Mouse (Mus musculus): ENCODE results near the gene Rmi2. TPM values are rescaled to one million over a fixed set of nuclear protein-coding genes. Genes with fewer than 3 reads are reported as not detected.
"Not testable (repeated sequence)": the region's sequence is repeated elsewhere in the genome, so short reads cannot be mapped to it uniquely, and the experiment has no call there.

Rmi2 gene
- polyA plus RNA-seq, 1 experiment: 4.8 TPM

DNA sequence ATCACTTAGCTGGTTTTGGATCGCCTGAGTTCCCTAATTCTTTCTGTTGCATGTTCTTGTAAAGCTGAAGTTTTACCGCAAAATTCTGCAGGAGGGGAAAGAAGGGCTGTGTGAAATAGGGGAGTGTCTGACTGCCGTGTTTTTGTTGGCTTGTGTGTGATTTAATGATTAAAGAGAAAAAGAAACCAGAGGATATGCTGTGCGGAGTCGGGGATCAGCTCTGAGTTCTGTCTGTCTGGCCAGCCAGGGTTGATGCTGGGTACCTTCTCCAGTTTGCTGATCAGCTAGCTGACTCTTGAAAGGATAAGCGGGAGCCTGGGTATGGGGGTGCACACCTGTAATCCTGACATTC is 9.4 kb downstream of the Rmi2 start:
- H3K4me3 ChIP-seq (replicated peaks; ENCODE audit: control insufficient read depth, low read depth, low read length): no peak overlapping the region
- TF ChIP-seq CTCF (IDR thresholded peaks at IDR 0.05; ENCODE audit: control insufficient read depth, insufficient read depth, low read length): no peak
- TF ChIP-seq POLR2A (IDR thresholded peaks at IDR 0.05; ENCODE audit: borderline replicate concordance, control insufficient read depth, low read depth, low read length): no peak
- peaks cover 3% of the 10 kb centered on the region; the same call in 1 of the 2 replicates for H3K4me1 ChIP-seq (ENCODE audit: control insufficient read depth, insufficient read depth, low read length)
- peak overlapping the region; percentile 27; the same call in 1 of the 2 replicates for H3K27ac ChIP-seq (ENCODE audit: control insufficient read depth, insufficient read depth, low read depth, low read length, poor library complexity)
- WGBS: 10% methylated on average over 6 of the region's 6 CpGs

DNA sequence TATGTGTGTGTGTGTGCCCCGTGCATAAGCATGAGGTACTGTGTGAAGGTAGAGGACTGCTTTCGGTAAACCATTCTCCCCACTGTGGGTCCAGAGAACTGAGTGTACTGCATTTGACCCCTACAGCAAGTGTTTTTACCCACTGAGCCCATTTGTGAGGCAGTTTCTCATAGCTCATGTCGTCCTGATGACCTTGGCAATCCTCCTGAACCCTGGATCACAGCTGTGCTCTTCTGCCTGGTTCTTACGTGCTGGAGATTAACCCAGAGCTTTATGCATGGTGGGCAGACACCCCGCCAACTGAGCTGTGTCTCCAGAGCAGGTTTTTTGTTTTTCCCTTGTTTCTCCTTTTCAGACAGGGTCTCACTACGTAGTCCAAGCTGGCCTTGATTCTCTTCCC is 11.1 kb downstream of the Rmi2 start:
- H3K27ac ChIP-seq (ENCODE audit: control insufficient read depth, insufficient read depth, low read depth, low read length, poor library complexity): no peak overlapping the region
- no peak overlapping the region for H3K4me3 ChIP-seq (replicated peaks; ENCODE audit: control insufficient read depth, low read depth, low read length)
- H3K4me1 ChIP-seq (ENCODE audit: control insufficient read depth, insufficient read depth, low read length): peaks cover 3% of the 10 kb centered on the region; the same call in 1 of the 2 replicates
- WGBS: 85% methylated on average over 6 of the region's 6 CpGs
- TF ChIP-seq CTCF (IDR thresholded peaks at IDR 0.05; ENCODE audit: control insufficient read depth, insufficient read depth, low read length): no peak
- no peak for TF ChIP-seq POLR2A (IDR thresholded peaks at IDR 0.05; ENCODE audit: borderline replicate concordance, control insufficient read depth, low read depth, low read length)

GRCm38 (mm10) chr16:10846503-10846902 is 11.6 kb downstream of the Rmi2 start:
- peak; percentile 71 for TF ChIP-seq CTCF (IDR thresholded peaks at IDR 0.05; ENCODE audit: control insufficient read depth, insufficient read depth, low read length)
- no peak for TF ChIP-seq POLR2A (IDR thresholded peaks at IDR 0.05; ENCODE audit: borderline replicate concordance, control insufficient read depth, low read depth, low read length)
- 61% methylated on average over 4 of the region's 4 CpGs for WGBS
- peaks cover 3% of the 10 kb centered on the region; the same call in 1 of the 2 replicates for H3K4me1 ChIP-seq (ENCODE audit: control insufficient read depth, insufficient read depth, low read length)
- no peak overlapping the region for H3K4me3 ChIP-seq (replicated peaks; ENCODE audit: control insufficient read depth, low read depth, low read length)
- H3K27ac ChIP-seq (ENCODE audit: control insufficient read depth, insufficient read depth, low read depth, low read length, poor library complexity): no peak overlapping the region

GRCm38 (mm10) chr16:10849965-10850861 is 15.4 kb downstream of the Rmi2 start:
- 79% methylated on average over 12 of the region's 12 CpGs for WGBS
- no peaks in the 10 kb centered on the region; the same call in 1 of the 2 replicates for H3K4me1 ChIP-seq (ENCODE audit: control insufficient read depth, insufficient read depth, low read length)
- no peak overlapping the region for H3K27ac ChIP-seq (ENCODE audit: control insufficient read depth, insufficient read depth, low read depth, low read length, poor library complexity)
- no peak overlapping the region for H3K4me3 ChIP-seq (replicated peaks; ENCODE audit: control insufficient read depth, low read depth, low read length)
- TF ChIP-seq CTCF (IDR thresholded peaks at IDR 0.05; ENCODE audit: control insufficient read depth, insufficient read depth, low read length) (no peak), POLR2A (IDR thresholded peaks at IDR 0.05; ENCODE audit: borderline replicate concordance, control insufficient read depth, low read depth, low read length) (no peak)

DNA sequence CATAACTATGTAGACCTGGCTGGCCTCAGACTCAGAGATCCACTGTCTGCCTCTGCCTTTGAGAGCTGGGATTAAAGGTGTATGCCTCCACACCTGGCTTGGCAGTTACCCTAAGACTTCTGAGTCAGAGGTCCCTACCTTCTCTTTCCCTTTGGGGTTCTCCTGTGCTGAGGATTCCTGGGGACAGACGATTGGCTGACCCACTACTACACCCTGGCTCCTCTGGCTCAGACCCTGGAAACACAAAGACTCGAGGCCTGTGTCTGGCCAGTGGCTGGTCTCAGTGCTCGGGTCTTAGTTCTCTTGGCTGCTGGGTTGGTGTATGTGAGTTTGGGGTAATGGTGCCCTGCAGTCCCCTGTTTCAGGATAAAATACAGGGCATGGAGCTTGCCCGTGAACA is 16.0 kb downstream of the Rmi2 start:
- Histone ChIP-seq H3K4me1 (ENCODE audit: control insufficient read depth, insufficient read depth, low read length) (no peaks in the 10 kb centered on the region; the same call in 1 of the 2 replicates), H3K27ac (ENCODE audit: control insufficient read depth, insufficient read depth, low read depth, low read length, poor library complexity) (no peak overlapping the region), H3K4me3 (replicated peaks; ENCODE audit: control insufficient read depth, low read depth, low read length) (no peak overlapping the region)
- TF ChIP-seq CTCF (IDR thresholded peaks at IDR 0.05; ENCODE audit: control insufficient read depth, insufficient read depth, low read length) (no peak), POLR2A (IDR thresholded peaks at IDR 0.05; ENCODE audit: borderline replicate concordance, control insufficient read depth, low read depth, low read length) (no peak)
- WGBS: 77% methylated on average over 4 of the region's 4 CpGs

GRCm38 (mm10) chr16:10852216-10852615 is 17.4 kb downstream of the Rmi2 start:
- 66% methylated on average over 10 of the region's 10 CpGs for WGBS
- H3K4me1 ChIP-seq (ENCODE audit: control insufficient read depth, insufficient read depth, low read length); H3K4me3 ChIP-seq (replicated peaks; ENCODE audit: control insufficient read depth, low read depth, low read length); H3K27ac ChIP-seq (ENCODE audit: control insufficient read depth, insufficient read depth, low read depth, low read length, poor library complexity): not testable (repeated sequence)

- 77% methylated on average over 7 of the region's 7 CpGs for WGBS
- peaks cover 1% of the 10 kb centered on the region for H3K4me1 ChIP-seq (ENCODE audit: control insufficient read depth, insufficient read depth, low read length)
- no peak overlapping the region for H3K27ac ChIP-seq (ENCODE audit: control insufficient read depth, insufficient read depth, low read depth, low read length, poor library complexity)
- H3K4me3 ChIP-seq (replicated peaks; ENCODE audit: control insufficient read depth, low read depth, low read length): no peak overlapping the region
- TF ChIP-seq POLR2A (IDR thresholded peaks at IDR 0.05; ENCODE audit: borderline replicate concordance, control insufficient read depth, low read depth, low read length) (no peak), CTCF (IDR thresholded peaks at IDR 0.05; ENCODE audit: control insufficient read depth, insufficient read depth, low read length) (no peak)
Measured at GRCm38 (mm10) chr16:10859726-10860245, 24.9 kb downstream of the Rmi2 start.

- H3K4me1 ChIP-seq (ENCODE audit: control insufficient read depth, insufficient read depth, low read length): peaks cover 1% of the 10 kb centered on the region
- 82% methylated on average over 3 of the region's 3 CpGs for WGBS
- TF ChIP-seq POLR2A (IDR thresholded peaks at IDR 0.05; ENCODE audit: borderline replicate concordance, control insufficient read depth, low read depth, low read length): no peak
- no peak for TF ChIP-seq CTCF (IDR thresholded peaks at IDR 0.05; ENCODE audit: control insufficient read depth, insufficient read depth, low read length)
- H3K4me3 ChIP-seq (replicated peaks; ENCODE audit: control insufficient read depth, low read depth, low read length): no peak overlapping the region
- H3K27ac ChIP-seq (ENCODE audit: control insufficient read depth, insufficient read depth, low read depth, low read length, poor library complexity): no peak overlapping the region
Measured at GRCm38 (mm10) chr16:10861408-10861807, 26.5 kb downstream of the Rmi2 start.
